In genomic region chr14:32161090-32161885, GRCm38 (mm10) we compare ENCODE assay signal across 9 mouse cellular contexts. TPM values are rescaled to one million over a fixed set of nuclear protein-coding genes. Genes with fewer than 3 reads are reported as not detected.
DNase-seq lines count a peak whose midpoint lies in the region; ATAC-seq and TF ChIP-seq lines count a peak whose summit lies in the region.
"Had no signal": no experiment of that assay in that cellular context is flagged by ENCODE, and none has a peak within 500 bp of the region (broad histone marks: within the 10 kb centered on the region; RNA-seq: fewer than 3 reads in every experiment).

No protein-coding gene starts in this region.

- TF ChIP-seq EP300 in MEL (IDR thresholded peaks at IDR 0.05; ENCODE audit: low read depth in 1 of 2, low read length in 2 of 2) = 0 out of 4 replicates have a peak, but pooled peaks of 1 of the 2 experiments have one; percentile 33

- H3K4me3 ChIP-seq in heart, embryonic 11.5 days (ENCODE audit: low read depth, low read length) = peak overlapping the region; percentile 92
- H3K4me3 ChIP-seq in MEL (ENCODE audit: control insufficient read depth in 1 of 2, insufficient read depth in 1 of 2, low read depth in 2 of 2, low read length in 2 of 2) = peak overlapping the region; percentile 69 to 93
- H3K4me3 ChIP-seq in hindbrain, embryonic 13.5 days = peak overlapping the region; percentile 83

- H3K27me3 ChIP-seq in heart, embryonic 11.5 days (ENCODE audit: control insufficient read depth, insufficient read depth, low read length) = no peaks in the 10 kb centered on the region
- no peaks in the 10 kb centered on the region for H3K27me3 ChIP-seq in MEL (ENCODE audit: control insufficient read depth in 1 of 2, insufficient read depth in 2 of 2, low read length in 2 of 2)
- no peaks in the 10 kb centered on the region for H3K27me3 ChIP-seq in hindbrain, embryonic 13.5 days

- no peak for TF ChIP-seq CTCF in MEL (IDR thresholded peaks at IDR 0.05 in 2 of 3, conservative IDR thresholded peaks at IDR 0.05 in 1 of 3; ENCODE audit: control insufficient read depth in 1 of 3, insufficient read depth in 1 of 3, low read depth in 2 of 3, low read length in 3 of 3, poor library complexity in 1 of 3, severe bottlenecking in 1 of 3)

- peak overlapping the region; percentile 93 for H3K27ac ChIP-seq in heart, embryonic 11.5 days (ENCODE audit: low read depth, low read length)
- no peak overlapping the region for H3K27ac ChIP-seq in MEL (ENCODE audit: control insufficient read depth, low read depth, low read length)
- no peak overlapping the region for H3K27ac ChIP-seq in hindbrain, embryonic 13.5 days

- H3K9ac ChIP-seq in heart, embryonic 11.5 days (ENCODE audit: low read depth, low read length) = peak overlapping the region; percentile 98
- H3K9ac ChIP-seq in MEL (ENCODE audit: control insufficient read depth, low read depth, low read length, poor library complexity, severe bottlenecking) = peak overlapping the region; percentile 84
- peak overlapping the region; percentile 94 for H3K9ac ChIP-seq in hindbrain, embryonic 13.5 days

- H3K79me2 ChIP-seq in MEL (ENCODE audit: control insufficient read depth, insufficient read depth, low read length, poor library complexity) = peaks cover 49% of the 10 kb centered on the region

- no peak for TF ChIP-seq RAD21 in MEL (IDR thresholded peaks at IDR 0.05; ENCODE audit: low read depth, low read length)

- no peaks in the 10 kb centered on the region for H3K36me3 ChIP-seq in heart, embryonic 11.5 days (ENCODE audit: control insufficient read depth, insufficient read depth, low read length)
- H3K36me3 ChIP-seq in MEL (ENCODE audit: control insufficient read depth in 1 of 2, insufficient read depth in 2 of 2, low read length in 2 of 2) = peaks cover 0 to 44% of the 10 kb centered on the region in 2 experiments; a peak in 2 of 4 replicates
- H3K36me3 ChIP-seq in hindbrain, embryonic 13.5 days = no peaks in the 10 kb centered on the region

- TF ChIP-seq POLR2A in MEL (IDR thresholded peaks at IDR 0.05; ENCODE audit: control insufficient read depth in 1 of 2, insufficient read depth in 1 of 2, low read depth in 1 of 2, low read length in 2 of 2, poor library complexity in 1 of 2) = no peak

- 78% methylated on average over 12 of the region's 12 CpGs for WGBS in heart, embryonic 11.5 days (ENCODE audit: insufficient replicate concordance)
- 91% methylated on average over 12 of the region's 12 CpGs for WGBS in hindbrain, embryonic 13.5 days

- DNase-seq in heart, postnatal 25 days (ENCODE audit: low spot score) = no peak
- DNase-seq in MEL (ENCODE audit: low read depth, low spot score) = peak; percentile 56
- DNase-seq in gastrocnemius, adult 18-20 months (ENCODE audit: low spot score) = no peak
- no peak for DNase-seq in embryo, embryonic 9.5 days (ENCODE audit: extremely low spot score)
- no peak for DNase-seq in gastrocnemius, postnatal 25 days

- ATAC-seq in heart, embryonic 11.5 days (replicated peaks; ENCODE audit: insufficient number of reproducible peaks, low FRiP score, low TSS enrichment) = no peak
- ATAC-seq in hindbrain, embryonic 13.5 days (ENCODE audit: low FRiP score) = no peak
- peak; percentile 34 for ATAC-seq in megakaryocyte progenitor cell, adult 5-6 weeks (replicated peaks; ENCODE audit: poor library complexity)

- peak overlapping the region; percentile 96 for H3K4me2 ChIP-seq in heart, embryonic 11.5 days
- peak overlapping the region; percentile 82 for H3K4me2 ChIP-seq in hindbrain, embryonic 13.5 days

- H3K9me3 ChIP-seq in heart, embryonic 11.5 days (replicated peaks; ENCODE audit: control insufficient read depth, low read length) = no peaks in the 10 kb centered on the region
- no peaks in the 10 kb centered on the region for H3K9me3 ChIP-seq in MEL (replicated peaks; ENCODE audit: insufficient read depth, low read length)
- no peaks in the 10 kb centered on the region for H3K9me3 ChIP-seq in hindbrain, embryonic 13.5 days

- peaks cover 20% of the 10 kb centered on the region for H3K4me1 ChIP-seq in heart, embryonic 11.5 days (ENCODE audit: control insufficient read depth, insufficient read depth, low read length)
- peaks cover 9 to 21% of the 10 kb centered on the region in 2 experiments for H3K4me1 ChIP-seq in MEL (ENCODE audit: control insufficient read depth in 1 of 2, insufficient read depth in 2 of 2, low read length in 2 of 2)
- H3K4me1 ChIP-seq in hindbrain, embryonic 13.5 days (replicated peaks) = peaks cover 37% of the 10 kb centered on the region

- intact Hi-C loops in heart, postnatal 25 days (cut with DNase I) = no loop called here

TF ChIP-seq in MEL, 35 proteins besides CTCF, POLR2A, EP300 and RAD21:
- TF ChIP-seq TAL1 (IDR thresholded peaks at IDR 0.05; ENCODE audit: low read length) = peak; percentile 57
- TF ChIP-seq SIN3A (IDR thresholded peaks at IDR 0.05; ENCODE audit: low read length) = peak; percentile 26
- TF ChIP-seq POLR2AphosphoS2 (IDR thresholded peaks at IDR 0.05; ENCODE audit: low read length) = no peak
- TF ChIP-seq BHLHE40 (IDR thresholded peaks at IDR 0.05; ENCODE audit: borderline replicate concordance, low read depth, low read length) = no peak
- peak; percentile 64 for TF ChIP-seq ZNF384 (IDR thresholded peaks at IDR 0.05; ENCODE audit: low read depth, low read length)
- TF ChIP-seq ZKSCAN1 (IDR thresholded peaks at IDR 0.05; ENCODE audit: low read depth, low read length) = no peak

RNA-seq across cellular contexts. Expression of gene Ncoa4, which starts 1.6 kb away (rescaled TPM):
- 145 and 157 TPM in 2 replicates for polyA plus RNA-seq in heart, embryonic 11.5 days (2014; fragmentation: Nextera tagmentation; extraction: Ambion mirVana)
- 100 to 1,000 TPM; 126 TPM for total RNA-seq in heart, postnatal 25 days (2021)
- total RNA-seq in MEL (2012; rRNA removed) = 64.6 and 67.3 TPM in 2 replicates
- 10 to 100 TPM; 54.5 to 57.9 TPM for polyA plus RNA-seq in MEL (2012; ENCODE audit: insufficient read depth in 1 of 2, insufficient read length in 2 of 2, low read depth in 1 of 2, low replicate concordance in 2 of 2, missing spikeins in 1 of 2)
- polyA plus RNA-seq in hindbrain, embryonic 13.5 days (2015; fragmentation: Nextera tagmentation; extraction: Ambion mirVana) = 93.0 and 93.5 TPM in 2 replicates
- 245 and 252 TPM in 2 replicates for total RNA-seq in megakaryocyte progenitor cell, adult 5-6 weeks (2015)
- 194 and 212 TPM in 2 replicates for total RNA-seq in megakaryocyte progenitor cell, adult 5-6 weeks (2017)
- 10 to 100 TPM; 65.2 to 76.7 TPM for total RNA-seq in gastrocnemius, adult 18-20 months (2021)
- 10 to 100 TPM; 59.2 to 65.4 TPM for total RNA-seq in gastrocnemius, postnatal 25 days (2021)

RNA-seq across cellular contexts. Expression of gene Msmb, which starts 19.5 kb away (rescaled TPM):
- polyA plus RNA-seq in heart, embryonic 11.5 days (2014; fragmentation: Nextera tagmentation; extraction: Ambion mirVana) = not detected in 2 replicates
- total RNA-seq in heart, postnatal 25 days (2021) = not detected
- not detected in 2 replicates for total RNA-seq in MEL (2012; rRNA removed)
- not detected for polyA plus RNA-seq in MEL (2012; ENCODE audit: insufficient read depth in 1 of 2, insufficient read length in 2 of 2, low read depth in 1 of 2, low replicate concordance in 2 of 2, missing spikeins in 1 of 2)
- polyA plus RNA-seq in hindbrain, embryonic 13.5 days (2015; fragmentation: Nextera tagmentation; extraction: Ambion mirVana) = not detected in 2 replicates
- total RNA-seq in megakaryocyte progenitor cell, adult 5-6 weeks (2015) = not detected in 2 replicates
- total RNA-seq in megakaryocyte progenitor cell, adult 5-6 weeks (2017) = not detected in 2 replicates
- not detected for total RNA-seq in gastrocnemius, adult 18-20 months (2021)
- not detected for total RNA-seq in gastrocnemius, postnatal 25 days (2021)
- polyA plus RNA-seq: neural tube, embryonic 14.5 days had no signal

RNA-seq across cellular contexts. Expression of gene Timm23, which starts 40.4 kb away (rescaled TPM):
- 322 and 324 TPM in 2 replicates for polyA plus RNA-seq in heart, embryonic 11.5 days (2014; fragmentation: Nextera tagmentation; extraction: Ambion mirVana)
- 100 to 1,000 TPM; 209 to 233 TPM for total RNA-seq in heart, postnatal 25 days (2021)
- 417 and 425 TPM in 2 replicates for total RNA-seq in MEL (2012; rRNA removed)
- 100 to 1,000 TPM in 1 of 2 experiments, not detected in 1; 431 TPM for polyA plus RNA-seq in MEL (2012; ENCODE audit: insufficient read depth in 1 of 2, insufficient read length in 2 of 2, low read depth in 1 of 2, low replicate concordance in 2 of 2, missing spikeins in 1 of 2)
- 218 and 235 TPM in 2 replicates for polyA plus RNA-seq in hindbrain, embryonic 13.5 days (2015; fragmentation: Nextera tagmentation; extraction: Ambion mirVana)
- total RNA-seq in megakaryocyte progenitor cell, adult 5-6 weeks (2015) = 237 and 249 TPM in 2 replicates
- total RNA-seq in megakaryocyte progenitor cell, adult 5-6 weeks (2017) = 159 and 183 TPM in 2 replicates
- 100 to 1,000 TPM; 229 TPM for total RNA-seq in gastrocnemius, adult 18-20 months (2021)
- 100 to 1,000 TPM; 173 to 190 TPM for total RNA-seq in gastrocnemius, postnatal 25 days (2021)

RNA-seq across cellular contexts. Expression of gene Parg, which starts 40.5 kb away (rescaled TPM):
- 33.4 and 36.7 TPM in 2 replicates for polyA plus RNA-seq in heart, embryonic 11.5 days (2014; fragmentation: Nextera tagmentation; extraction: Ambion mirVana)
- total RNA-seq in heart, postnatal 25 days (2021) = 10 to 100 TPM; 21.7 to 22.1 TPM
- total RNA-seq in MEL (2012; rRNA removed) = 43.0 and 43.8 TPM in 2 replicates
- 10 to 100 TPM in 1 of 2 experiments, not detected in 1; 32.6 TPM for polyA plus RNA-seq in MEL (2012; ENCODE audit: insufficient read depth in 1 of 2, insufficient read length in 2 of 2, low read depth in 1 of 2, low replicate concordance in 2 of 2, missing spikeins in 1 of 2)
- polyA plus RNA-seq in hindbrain, embryonic 13.5 days (2015; fragmentation: Nextera tagmentation; extraction: Ambion mirVana) = 36.7 and 38.6 TPM in 2 replicates
- total RNA-seq in megakaryocyte progenitor cell, adult 5-6 weeks (2015) = 44.1 and 48.1 TPM in 2 replicates
- total RNA-seq in megakaryocyte progenitor cell, adult 5-6 weeks (2017) = 102 and 143 TPM in 2 replicates
- total RNA-seq in gastrocnemius, adult 18-20 months (2021) = 10 to 100 TPM; 25.3 to 28.9 TPM
- total RNA-seq in gastrocnemius, postnatal 25 days (2021) = 10 to 100 TPM; 16.6 to 20.8 TPM
